In the genomic region with DNA sequence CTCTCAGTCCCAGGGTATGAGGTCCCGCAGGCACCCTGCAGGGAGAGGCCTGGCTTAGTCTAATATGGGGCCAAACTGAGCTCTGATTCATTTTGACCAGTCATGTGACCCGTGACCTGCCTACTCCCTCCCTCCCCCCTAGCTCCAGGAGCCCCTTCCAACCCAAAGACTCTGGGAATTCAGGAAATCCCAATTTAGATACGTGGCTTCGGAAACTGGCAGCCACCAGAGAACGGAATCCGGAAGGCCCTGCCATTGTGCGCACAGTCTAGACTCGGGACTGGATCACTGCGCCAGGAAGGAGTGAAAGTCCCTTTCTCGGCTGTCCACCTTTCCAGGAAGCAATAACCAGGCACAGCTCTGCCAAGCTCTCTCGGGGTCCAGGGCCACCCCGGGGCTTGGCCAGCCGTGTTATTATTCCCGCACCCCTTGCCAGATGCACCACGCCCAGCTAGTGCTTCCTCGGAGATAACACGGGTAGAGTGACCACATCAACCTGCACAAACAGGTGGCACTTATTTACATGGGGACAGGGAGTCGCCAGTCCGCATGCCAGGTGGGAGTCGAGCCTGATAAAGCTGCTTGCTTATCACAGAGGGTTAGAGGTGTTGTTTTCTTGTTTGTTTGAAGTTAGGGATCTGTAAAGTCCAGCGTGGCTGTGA, we compare ENCODE assay signal across 8 mouse cellular contexts.
DNase-seq lines count a peak whose midpoint lies in the region; ATAC-seq and TF ChIP-seq lines count a peak whose summit lies in the region.

No protein-coding gene starts in this region.

- WGBS in embryonic facial prominence, embryonic 10.5 days = 72% methylated on average over 21 of the region's 21 CpGs
- 30% methylated on average over 21 of the region's 21 CpGs for WGBS in liver, embryonic 12.5 days (ENCODE audit: insufficient replicate concordance)

- H3K79me2 ChIP-seq in C2C12 (ENCODE audit: control insufficient read depth, insufficient read depth) = no peaks in the 10 kb centered on the region

- no peak for DNase-seq in embryonic facial prominence, embryonic 10.5 days (ENCODE audit: low spot score)
- peak; percentile 66 to 69 for DNase-seq in heart, postnatal 36 days
- no peak for DNase-seq in right cerebral cortex, postnatal 14 days
- DNase-seq in layer of hippocampus, postnatal 14 days (ENCODE audit: low spot score in 2 of 2) = no peak
- no peak for DNase-seq in left cerebral cortex, adult 18-20 months (ENCODE audit: low spot score in 2 of 2)
- DNase-seq in frontal cortex, adult 2 months (ENCODE audit: extremely low spot score in 1 of 2, low spot score in 1 of 2) = no peak

- no peak overlapping the region for H3K9ac ChIP-seq in liver, embryonic 12.5 days

- no peak overlapping the region for H3ac ChIP-seq in C2C12 (ENCODE audit: control insufficient read depth, insufficient read length, low read depth)

- TF ChIP-seq CTCF in C2C12 (IDR thresholded peaks at IDR 0.05; ENCODE audit: control insufficient read depth, insufficient read depth, insufficient read length) = no peak

- no peaks in the 10 kb centered on the region for H3K27me3 ChIP-seq in C2C12 (ENCODE audit: control insufficient read depth, insufficient read depth, insufficient read length)
- H3K27me3 ChIP-seq in embryonic facial prominence, embryonic 10.5 days (replicated peaks; ENCODE audit: low read depth, poor library complexity, severe bottlenecking) = peaks cover 15% of the 10 kb centered on the region
- H3K27me3 ChIP-seq in liver, embryonic 12.5 days (replicated peaks) = peaks cover 37% of the 10 kb centered on the region

- H3K4me1 ChIP-seq in embryonic facial prominence, embryonic 10.5 days = peaks cover 61% of the 10 kb centered on the region
- H3K4me1 ChIP-seq in liver, embryonic 12.5 days = peaks cover 11% of the 10 kb centered on the region

- H3K79me3 ChIP-seq in C2C12 (ENCODE audit: low read depth) = no peaks in the 10 kb centered on the region

- intact Hi-C loops in heart, postnatal 36 days (cut with DNase I) = loop anchor here (5.0 kb wide), 1 partner anchor 119 kb away; no protein-coding TSS in a partner anchor

- peak overlapping the region; percentile 22; the same call in 1 of the 2 replicates for H3K4me2 ChIP-seq in liver, embryonic 12.5 days

- H3K9me3 ChIP-seq in embryonic facial prominence, embryonic 10.5 days = no peaks in the 10 kb centered on the region
- no peaks in the 10 kb centered on the region for H3K9me3 ChIP-seq in liver, embryonic 12.5 days (replicated peaks)

- H3K27ac ChIP-seq in embryonic facial prominence, embryonic 10.5 days (replicated peaks) = peak overlapping the region; percentile 70; the same call in 1 of the 2 replicates
- H3K27ac ChIP-seq in liver, embryonic 12.5 days = no peak overlapping the region

- 0 out of 2 replicates have a peak, but pooled peaks have one; percentile 32 for ATAC-seq in liver, embryonic 12.5 days

- H3K36me3 ChIP-seq in C2C12 (ENCODE audit: control insufficient read depth, insufficient read depth) = no peaks in the 10 kb centered on the region
- no peaks in the 10 kb centered on the region for H3K36me3 ChIP-seq in embryonic facial prominence, embryonic 10.5 days (replicated peaks)
- H3K36me3 ChIP-seq in liver, embryonic 12.5 days = no peaks in the 10 kb centered on the region

- H3K4me3 ChIP-seq in C2C12 (ENCODE audit: insufficient read depth, poor library complexity, severe bottlenecking) = no peak overlapping the region
- no peak overlapping the region for H3K4me3 ChIP-seq in embryonic facial prominence, embryonic 10.5 days
- H3K4me3 ChIP-seq in liver, embryonic 12.5 days = no peak overlapping the region

TF ChIP-seq in C2C12, 6 proteins besides CTCF, POLR2A, EP300 and RAD21:
- TF ChIP-seq USF1 (IDR thresholded peaks at IDR 0.05; ENCODE audit: low read depth) (peak; percentile 47), CEBPB (IDR thresholded peaks at IDR 0.05; ENCODE audit: low read depth) (no peak)

Comparison
In these comparisons a context has a peak if more than half of its experiments do, and no peak if none do; other contexts are left out.
1. DNase-seq: peak in heart, postnatal 36 days (2 of 2); none in embryonic facial prominence, embryonic 10.5 days (single experiment), right cerebral cortex, postnatal 14 days (single experiment), layer of hippocampus, postnatal 14 days (0 of 2), left cerebral cortex, adult 18-20 months (0 of 2) and frontal cortex, adult 2 months (0 of 2).